Mouse (Mus musculus): Measurements from ENCODE around the gene Clic3. TPM values are rescaled to one million over a fixed set of nuclear protein-coding genes. Genes with fewer than 3 reads are reported as not detected.

Gene Clic3
- polyA plus RNA-seq, 1 experiment, result 0.15 TPM

DNA sequence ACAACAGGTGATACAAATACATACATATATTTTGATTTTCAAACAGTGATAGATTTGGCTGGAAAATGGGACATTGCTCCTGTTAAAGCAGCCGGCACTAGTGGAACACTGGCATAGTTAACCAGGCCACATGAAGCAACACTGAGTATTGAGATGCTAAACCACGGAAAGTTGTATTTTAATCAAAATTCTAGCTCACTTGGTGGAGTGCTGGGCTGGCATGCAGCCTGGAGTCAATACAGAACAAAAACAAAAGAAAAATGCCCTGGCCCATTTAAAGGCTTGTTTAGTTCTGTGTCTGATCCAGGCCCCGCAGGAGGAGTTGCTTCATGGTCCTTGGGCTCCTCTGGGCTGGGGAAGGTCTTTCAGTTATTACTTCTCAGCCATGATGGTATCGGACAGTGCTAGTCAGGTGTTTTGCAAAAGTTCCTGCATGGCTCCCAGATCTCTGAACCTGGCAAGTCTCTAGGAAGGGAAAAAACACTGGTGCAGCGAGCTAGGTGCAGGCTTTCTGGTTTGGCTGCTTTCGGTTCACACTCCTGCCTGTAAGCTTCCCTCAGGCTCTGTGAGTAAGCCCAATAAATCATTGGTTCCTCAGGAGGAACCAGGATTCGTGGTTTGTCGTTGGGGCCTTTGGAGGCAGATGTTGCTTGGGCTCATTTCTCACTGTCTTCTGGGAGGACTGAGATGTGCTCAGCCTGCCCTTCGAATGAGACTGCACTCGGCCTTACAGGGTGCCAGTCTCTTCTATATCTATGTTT lies 23.1 kb downstream of the Clic3 start:
- H3K79me3 ChIP-seq (ENCODE audit: low read depth), result no peaks in the 10 kb centered on the region
- no peaks in the 10 kb centered on the region for H3K79me2 ChIP-seq (ENCODE audit: control insufficient read depth, insufficient read depth)
- no peak overlapping the region for H3K4me3 ChIP-seq (ENCODE audit: insufficient read depth, poor library complexity, severe bottlenecking)
- peaks cover 39% of the 10 kb centered on the region for H3K27me3 ChIP-seq (ENCODE audit: control insufficient read depth, insufficient read depth, insufficient read length)
- H3K36me3 ChIP-seq (ENCODE audit: control insufficient read depth, insufficient read depth), result no peaks in the 10 kb centered on the region
- H3ac ChIP-seq (ENCODE audit: control insufficient read depth, insufficient read length, low read depth), result no peak overlapping the region
- TF ChIP-seq USF1 (IDR thresholded peaks at IDR 0.05; ENCODE audit: low read depth) (no peak), CEBPB (IDR thresholded peaks at IDR 0.05; ENCODE audit: low read depth) (no peak), FOSL1 (IDR thresholded peaks at IDR 0.05; ENCODE audit: insufficient read depth, low read length, poor library complexity, severe bottlenecking) (no peak)

DNA sequence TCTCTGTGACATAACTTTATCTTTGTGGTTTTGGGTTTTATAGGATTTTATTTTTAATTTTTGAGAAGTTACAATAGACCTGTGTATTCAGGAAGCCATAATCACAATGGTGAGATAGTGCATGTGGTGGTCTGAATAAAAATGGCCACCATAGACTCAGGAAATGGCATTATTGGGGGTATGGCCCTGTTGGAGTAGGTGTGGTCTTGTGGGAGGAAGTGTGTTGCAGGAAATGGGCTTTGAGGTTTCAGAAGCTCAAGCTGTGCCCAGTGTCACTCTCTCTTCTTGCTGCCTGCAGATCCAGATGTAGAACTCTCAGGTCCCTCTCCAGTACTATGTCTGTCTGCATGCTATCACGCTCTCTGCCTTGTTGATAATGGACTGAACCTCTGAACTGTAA lies 23.9 kb downstream of the Clic3 start:
- TF ChIP-seq CTCF (IDR thresholded peaks at IDR 0.05; ENCODE audit: control insufficient read depth, insufficient read depth, insufficient read length), result no peak
- TF ChIP-seq MYOD1 (IDR thresholded peaks at IDR 0.05; ENCODE audit: control insufficient read depth, insufficient read length, low read depth), result no peak
- no peak for TF ChIP-seq FOSL1 (IDR thresholded peaks at IDR 0.05; ENCODE audit: insufficient read depth, low read length, poor library complexity, severe bottlenecking)
- no peak for TF ChIP-seq MAX (IDR thresholded peaks at IDR 0.05)
- TF ChIP-seq MYOG (IDR thresholded peaks at IDR 0.05; ENCODE audit: control insufficient read depth, extremely low read depth, insufficient read length), result no peak
- no peak for TF ChIP-seq USF1 (IDR thresholded peaks at IDR 0.05; ENCODE audit: low read depth)
- no peak for TF ChIP-seq CEBPB (IDR thresholded peaks at IDR 0.05; ENCODE audit: low read depth)

DNA sequence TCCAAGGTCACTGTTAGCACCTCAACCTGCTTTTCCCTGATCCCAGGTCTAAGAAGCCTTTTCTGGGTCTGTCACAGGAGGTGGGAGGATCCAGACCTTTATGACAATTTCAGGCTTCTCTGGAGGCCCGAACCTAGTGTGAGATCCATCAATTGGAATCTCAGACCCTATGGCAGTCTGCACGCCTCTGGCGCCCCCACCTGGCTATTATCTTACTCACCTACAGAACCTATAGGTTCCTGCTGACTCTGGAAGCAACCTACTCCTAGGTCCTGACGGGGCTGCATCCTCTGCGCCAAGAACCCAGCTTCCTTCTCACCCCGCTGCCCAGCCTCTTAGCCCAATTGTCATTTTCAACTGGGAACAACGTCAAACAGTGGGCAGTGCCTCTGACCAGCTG lies 26.3 kb downstream of the Clic3 start:
- no peaks in the 10 kb centered on the region for H3K79me3 ChIP-seq (ENCODE audit: low read depth)

More for the DNA sequence above, 23.9 kb downstream of the Clic3 start:
- no peak overlapping the region for H3K4me3 ChIP-seq (ENCODE audit: insufficient read depth, poor library complexity, severe bottlenecking)
- no peaks in the 10 kb centered on the region for H3K36me3 ChIP-seq (ENCODE audit: control insufficient read depth, insufficient read depth)
- no peaks in the 10 kb centered on the region for H3K79me2 ChIP-seq (ENCODE audit: control insufficient read depth, insufficient read depth)
- H3ac ChIP-seq (ENCODE audit: control insufficient read depth, insufficient read length, low read depth), result no peak overlapping the region
- no peaks in the 10 kb centered on the region for H3K79me3 ChIP-seq (ENCODE audit: low read depth)
- peaks cover 39% of the 10 kb centered on the region for H3K27me3 ChIP-seq (ENCODE audit: control insufficient read depth, insufficient read depth, insufficient read length)

DNA sequence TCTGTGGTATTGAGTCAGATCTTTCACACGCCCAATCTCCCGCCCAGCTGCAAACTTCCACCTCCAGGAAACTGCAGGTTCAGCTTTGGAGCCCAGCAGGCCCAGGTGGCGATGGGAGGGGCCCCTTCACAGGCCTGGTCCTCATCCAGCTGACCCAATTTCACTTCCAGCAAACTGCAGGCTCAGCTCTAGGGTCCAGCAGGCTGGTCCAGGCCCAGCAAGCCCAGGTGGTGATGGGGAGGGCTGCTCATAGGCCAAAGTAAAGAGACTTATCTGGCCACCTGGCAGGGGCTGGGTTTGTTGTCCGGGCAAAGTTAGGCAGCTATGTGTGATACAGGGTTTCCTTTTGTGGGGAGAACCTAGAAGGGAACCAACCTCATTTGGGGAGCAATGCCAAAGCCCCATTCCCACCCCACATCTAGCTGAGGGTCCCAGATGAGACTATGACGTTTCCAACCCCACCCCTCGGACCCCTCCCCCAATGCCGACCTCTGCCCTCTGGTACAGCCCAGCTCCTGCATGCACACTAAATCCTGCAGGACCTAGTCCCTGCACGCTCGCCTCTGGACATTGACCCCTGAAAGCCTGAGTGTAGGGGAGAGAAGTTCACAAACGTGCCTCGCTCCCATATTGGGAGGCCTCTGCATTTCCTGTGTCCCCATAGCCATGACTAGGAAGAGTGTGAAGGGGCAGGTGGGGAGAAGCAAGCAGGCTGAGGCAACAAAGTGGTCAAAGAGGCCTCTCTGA lies 28.4 kb downstream of the Clic3 start:
- no peaks in the 10 kb centered on the region for H3K36me3 ChIP-seq (ENCODE audit: control insufficient read depth, insufficient read depth)
- H3K4me3 ChIP-seq (ENCODE audit: insufficient read depth, poor library complexity, severe bottlenecking), result no peak overlapping the region

More for the DNA sequence above, 26.3 kb downstream of the Clic3 start:
- H3K36me3 ChIP-seq (ENCODE audit: control insufficient read depth, insufficient read depth), result no peaks in the 10 kb centered on the region
- no peak overlapping the region for H3ac ChIP-seq (ENCODE audit: control insufficient read depth, insufficient read length, low read depth)
- no peak overlapping the region for H3K4me3 ChIP-seq (ENCODE audit: insufficient read depth, poor library complexity, severe bottlenecking)
- peaks cover 36% of the 10 kb centered on the region for H3K27me3 ChIP-seq (ENCODE audit: control insufficient read depth, insufficient read depth, insufficient read length)
- TF ChIP-seq CTCF (IDR thresholded peaks at IDR 0.05; ENCODE audit: control insufficient read depth, insufficient read depth, insufficient read length) (no peak), CEBPB (IDR thresholded peaks at IDR 0.05; ENCODE audit: low read depth) (no peak), MYOG (IDR thresholded peaks at IDR 0.05; ENCODE audit: control insufficient read depth, extremely low read depth, insufficient read length) (no peak), MYOD1 (IDR thresholded peaks at IDR 0.05; ENCODE audit: control insufficient read depth, insufficient read length, low read depth) (no peak), FOSL1 (IDR thresholded peaks at IDR 0.05; ENCODE audit: insufficient read depth, low read length, poor library complexity, severe bottlenecking) (no peak), MAX (IDR thresholded peaks at IDR 0.05) (no peak), USF1 (IDR thresholded peaks at IDR 0.05; ENCODE audit: low read depth) (no peak)
- H3K79me2 ChIP-seq (ENCODE audit: control insufficient read depth, insufficient read depth), result no peaks in the 10 kb centered on the region

DNA sequence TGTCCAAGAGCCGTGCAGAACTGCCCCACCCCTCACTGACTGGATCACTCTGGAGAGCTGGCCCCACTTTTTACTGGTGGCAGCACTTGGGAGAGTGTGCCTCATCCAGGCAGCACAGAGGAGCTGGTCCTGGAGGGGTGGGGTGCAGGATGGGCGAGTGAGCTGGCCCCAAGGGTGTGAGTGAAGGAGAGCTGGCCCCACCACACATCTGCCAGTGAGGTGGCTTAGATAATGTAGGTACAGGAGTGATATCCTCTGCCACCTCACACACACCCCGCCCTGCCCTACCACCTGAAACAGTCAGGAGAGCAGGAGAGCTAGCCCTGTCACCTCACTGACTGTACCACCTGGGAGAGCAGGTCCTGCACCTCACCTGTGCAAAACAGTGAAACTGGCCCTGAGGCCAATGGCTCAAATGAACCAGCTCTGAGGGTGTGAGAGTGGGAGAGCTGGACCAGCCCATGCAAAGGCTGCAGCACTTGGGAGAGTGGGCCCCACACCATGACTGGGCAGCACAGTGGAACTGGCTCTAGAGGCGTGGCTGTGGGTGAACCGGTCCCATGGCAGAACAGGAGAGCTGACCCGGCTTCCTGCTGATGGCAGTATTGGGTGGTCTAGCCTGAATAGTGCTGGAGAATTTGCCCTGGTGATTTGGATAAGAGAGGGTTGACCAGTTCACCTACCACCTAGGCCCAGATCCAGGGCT lies 31.5 kb downstream of the Clic3 start:
- TF ChIP-seq FOSL1 (IDR thresholded peaks at IDR 0.05; ENCODE audit: insufficient read depth, low read length, poor library complexity, severe bottlenecking), result no peak
- no peak for TF ChIP-seq MYOG (IDR thresholded peaks at IDR 0.05; ENCODE audit: control insufficient read depth, extremely low read depth, insufficient read length)
- TF ChIP-seq MAX (IDR thresholded peaks at IDR 0.05), result no peak
- H3ac ChIP-seq (ENCODE audit: control insufficient read depth, insufficient read length, low read depth), result no peak overlapping the region
- no peak overlapping the region for H3K4me3 ChIP-seq (ENCODE audit: insufficient read depth, poor library complexity, severe bottlenecking)
- no peaks in the 10 kb centered on the region for H3K79me2 ChIP-seq (ENCODE audit: control insufficient read depth, insufficient read depth)
- H3K36me3 ChIP-seq (ENCODE audit: control insufficient read depth, insufficient read depth), result no peaks in the 10 kb centered on the region
- H3K27me3 ChIP-seq (ENCODE audit: control insufficient read depth, insufficient read depth, insufficient read length), result peaks cover 29% of the 10 kb centered on the region
- no peaks in the 10 kb centered on the region for H3K79me3 ChIP-seq (ENCODE audit: low read depth)

More for the DNA sequence above, 28.4 kb downstream of the Clic3 start:
- Histone ChIP-seq H3ac (ENCODE audit: control insufficient read depth, insufficient read length, low read depth) (no peak overlapping the region), H3K27me3 (ENCODE audit: control insufficient read depth, insufficient read depth, insufficient read length) (peaks cover 33% of the 10 kb centered on the region), H3K79me2 (ENCODE audit: control insufficient read depth, insufficient read depth) (no peaks in the 10 kb centered on the region), H3K79me3 (ENCODE audit: low read depth) (no peaks in the 10 kb centered on the region)
- no peak for TF ChIP-seq MAX (IDR thresholded peaks at IDR 0.05)
- TF ChIP-seq MYOD1 (IDR thresholded peaks at IDR 0.05; ENCODE audit: control insufficient read depth, insufficient read length, low read depth), result no peak
- TF ChIP-seq MYOG (IDR thresholded peaks at IDR 0.05; ENCODE audit: control insufficient read depth, extremely low read depth, insufficient read length), result no peak
- TF ChIP-seq CTCF (IDR thresholded peaks at IDR 0.05; ENCODE audit: control insufficient read depth, insufficient read depth, insufficient read length), result no peak
- TF ChIP-seq CEBPB (IDR thresholded peaks at IDR 0.05; ENCODE audit: low read depth), result no peak
- TF ChIP-seq USF1 (IDR thresholded peaks at IDR 0.05; ENCODE audit: low read depth), result no peak
- TF ChIP-seq FOSL1 (IDR thresholded peaks at IDR 0.05; ENCODE audit: insufficient read depth, low read length, poor library complexity, severe bottlenecking), result no peak

Data from C2C12 (cell line).